Mouse (Mus musculus): ENCODE results near the gene Prss41.
"Not testable (repeated sequence)": the region's sequence is repeated elsewhere in the genome, so short reads cannot be mapped to it uniquely, and the experiment has no call there.

Prss41 gene

GRCm38 (mm10) chr17:23843812-23844273 is at the start of gene Prss41, which contains the start of gene Prss32:
Gene Prss41 (minus strand): TSS chr17:23844172.
Gene Prss32 (plus strand): TSS chr17:23843855.
- DNase-seq (ENCODE audit: low spot score in 2 of 2): no peak

- DNase-seq (ENCODE audit: low spot score in 2 of 2): not testable (repeated sequence)
These were observed 36.6 kb upstream of the Prss41 start, which contains the start of the genes Dcpp1 and Dcpp2 for GRCm38 (mm10) chr17:23880576-23880975. Gene Dcpp1 (plus strand): TSS chr17:23880876. Gene Dcpp2 (plus strand): TSS chr17:23880880.

GRCm38 (mm10) chr17:23877166-23877565 is 33.2 kb upstream of the Prss41 start:
- no peak for DNase-seq (ENCODE audit: low spot score in 2 of 2)

GRCm38 (mm10) chr17:23876741-23877140 is 32.8 kb upstream of the Prss41 start:
- DNase-seq (ENCODE audit: low spot score in 2 of 2): no peak

- no peak for DNase-seq (ENCODE audit: low spot score in 2 of 2)
These were observed 30.2 kb upstream of the Prss41 start for GRCm38 (mm10) chr17:23873884-23874856.

- DNase-seq (ENCODE audit: low spot score in 2 of 2): no peak
These were observed 24.5 kb upstream of the Prss41 start for GRCm38 (mm10) chr17:23868513-23868912.

- DNase-seq (ENCODE audit: low spot score in 2 of 2): no peak
These were observed 23.8 kb upstream of the Prss41 start, which contains the start of gene Prss21 for GRCm38 (mm10) chr17:23867756-23868155. Gene Prss21 (plus strand): TSS chr17:23868056.

- no peak for DNase-seq (ENCODE audit: low spot score in 2 of 2)
These were observed 19.0 kb upstream of the Prss41 start for GRCm38 (mm10) chr17:23862926-23863325.

GRCm38 (mm10) chr17:23857913-23858312 is 13.9 kb upstream of the Prss41 start:
- DNase-seq (ENCODE audit: low spot score in 2 of 2): no peak

GRCm38 (mm10) chr17:23857193-23857592 is 13.2 kb upstream of the Prss41 start:
- no peak for DNase-seq (ENCODE audit: low spot score in 2 of 2)

- DNase-seq (ENCODE audit: low spot score in 2 of 2): no peak
These were observed 10.3 kb upstream of the Prss41 start for GRCm38 (mm10) chr17:23854229-23854765.

- DNase-seq (ENCODE audit: low spot score in 2 of 2): no peak
These were observed 9.3 kb upstream of the Prss41 start for GRCm38 (mm10) chr17:23853292-23853691.

GRCm38 (mm10) chr17:23850853-23851749 is 7.1 kb upstream of the Prss41 start:
- peak; percentile 28 to 57 for DNase-seq (ENCODE audit: low spot score in 2 of 2)

- no peak for DNase-seq (ENCODE audit: low spot score in 2 of 2)
These were observed 6.1 kb upstream of the Prss41 start for GRCm38 (mm10) chr17:23850028-23850427.

- DNase-seq (ENCODE audit: low spot score in 2 of 2): no peak
These were observed 696 bp downstream of the Prss41 start for GRCm38 (mm10) chr17:23843141-23843811.

GRCm38 (mm10) chr17:23841145-23841544 is 2.8 kb downstream of the Prss41 start:
- no peak for DNase-seq (ENCODE audit: low spot score in 2 of 2)

GRCm38 (mm10) chr17:23836006-23836575 is 7.9 kb downstream of the Prss41 start, which contains the start of gene Prss33:
Gene Prss33 (minus strand): TSS chr17:23836056.
- DNase-seq (ENCODE audit: low spot score in 2 of 2): no peak

- no peak for DNase-seq (ENCODE audit: low spot score in 2 of 2)
These were observed 12.8 kb downstream of the Prss41 start for GRCm38 (mm10) chr17:23831201-23831600.

GRCm38 (mm10) chr17:23829064-23829619 is 14.8 kb downstream of the Prss41 start, which contains the start of gene Elob:
Gene Elob (minus strand): TSS chr17:23829136.
- peak; percentile 66 to 77 for DNase-seq (ENCODE audit: low spot score in 2 of 2)
